Mouse (Mus musculus): ENCODE measurements around the gene Acsm2.
"Not testable (repeated sequence)": the region's sequence is repeated elsewhere in the genome, so short reads cannot be mapped to it uniquely, and the experiment has no call there.

Gene Acsm2

DNA sequence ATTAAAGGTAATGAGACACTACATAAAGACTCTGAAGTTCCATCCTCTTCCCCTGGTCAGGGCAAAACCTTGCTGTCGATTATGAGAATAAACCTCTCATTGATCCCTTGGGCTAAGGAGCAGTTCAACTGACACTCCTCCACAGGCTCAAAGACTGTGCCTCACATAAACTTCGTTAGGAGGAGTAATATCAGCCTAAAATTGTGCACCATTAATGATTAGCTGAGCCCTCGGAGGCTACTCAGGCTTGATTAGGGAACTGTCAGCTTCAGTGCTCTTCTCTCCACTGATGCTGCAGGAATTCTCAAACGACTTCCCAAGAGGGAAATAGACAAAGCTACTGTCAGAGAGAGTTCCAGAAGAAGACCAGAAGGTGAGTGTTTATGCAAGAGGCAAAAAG, 7.3 kb downstream of the Acsm2 start:
- no peak for DNase-seq (ENCODE audit: extremely low spot score, low read depth, low spot score)

DNA sequence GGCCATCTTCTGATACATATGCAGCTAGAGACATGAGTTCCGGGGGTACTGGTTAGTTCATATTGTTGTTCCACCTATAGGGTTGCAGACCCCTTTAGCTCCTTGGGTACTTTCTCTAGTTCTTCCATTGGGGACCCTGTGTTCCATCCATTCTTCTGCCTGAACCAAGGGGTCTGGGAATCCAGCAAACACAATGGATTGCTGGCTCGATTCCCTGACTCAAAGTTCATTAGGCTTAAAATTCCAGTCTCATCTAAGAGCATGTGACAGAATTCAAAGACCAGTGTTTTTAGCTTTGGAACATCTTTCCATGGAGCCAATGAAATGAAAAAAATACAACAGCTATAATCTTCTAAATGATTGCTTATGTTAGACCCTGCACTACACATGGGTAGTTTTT, 8.3 kb downstream of the Acsm2 start:
- DNase-seq (ENCODE audit: extremely low spot score, low read depth, low spot score), result not testable (repeated sequence)

DNA sequence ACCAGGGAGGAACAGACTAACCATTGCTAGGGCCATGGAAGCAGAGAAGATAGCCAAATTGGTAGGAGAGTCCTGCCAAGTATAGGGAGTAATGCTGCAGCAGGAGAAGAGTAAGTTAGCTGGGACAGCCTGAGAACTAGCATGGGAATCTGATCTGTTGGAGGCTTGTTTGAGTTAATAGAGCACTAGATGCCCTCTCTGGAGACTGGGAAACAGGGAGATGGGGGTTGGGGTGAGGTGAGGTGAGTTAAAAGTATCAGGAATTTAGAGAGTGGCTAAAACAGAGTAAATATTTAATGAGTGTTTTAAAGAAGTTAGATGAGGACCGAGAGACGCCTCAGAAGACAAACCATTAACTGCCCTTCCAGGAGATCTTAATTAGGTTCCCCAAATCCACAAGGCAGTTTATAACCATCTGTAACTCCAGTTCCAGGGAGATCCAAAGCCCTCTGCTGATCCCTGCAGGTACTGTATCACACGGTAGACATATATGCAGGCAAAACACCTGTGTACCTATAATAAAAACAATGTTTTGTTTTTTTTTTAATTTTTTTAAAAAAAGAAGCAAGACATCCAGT, 40.5 kb downstream of the Acsm2 start:
- DNase-seq (ENCODE audit: extremely low spot score, low read depth, low spot score), result no peak

DNA sequence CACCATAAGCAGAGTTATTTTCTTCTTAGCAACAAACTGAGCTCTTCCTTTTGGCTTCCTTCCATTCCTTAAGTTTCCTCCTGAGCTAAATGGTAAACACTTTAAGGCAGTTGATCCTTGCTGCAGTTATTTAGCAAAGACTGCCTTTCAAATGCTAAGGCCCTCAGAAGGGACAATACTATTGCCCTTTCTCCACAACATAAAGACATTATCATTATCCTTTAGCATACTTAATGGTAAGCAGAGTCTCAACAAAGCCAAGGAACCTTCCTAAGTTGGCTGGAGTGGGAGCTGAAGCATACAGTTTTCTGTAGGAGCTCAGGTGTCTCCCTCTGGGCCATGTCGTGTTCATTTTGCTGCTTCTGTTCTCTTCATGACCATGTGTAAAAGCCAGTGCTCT, 41.2 kb downstream of the Acsm2 start:
- DNase-seq (ENCODE audit: extremely low spot score, low read depth, low spot score), result no peak

DNA sequence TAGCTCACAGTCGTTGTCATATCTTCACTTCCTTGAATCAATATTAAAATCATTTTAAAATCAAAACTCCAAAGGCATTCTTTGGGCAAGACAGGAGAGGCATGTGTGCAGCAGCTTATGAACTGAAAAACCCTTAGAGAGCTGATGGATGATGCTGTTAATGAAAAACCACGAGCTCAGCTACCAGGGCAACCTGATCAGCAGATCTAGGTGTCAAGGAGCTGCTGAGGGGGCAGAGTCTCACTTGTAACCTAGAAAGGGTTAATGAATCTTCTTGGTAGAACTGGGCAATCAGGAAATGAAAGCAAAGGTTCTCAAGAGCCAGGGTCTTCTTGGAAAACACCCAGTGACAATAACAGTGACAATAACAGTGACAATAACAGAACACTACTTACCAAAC, 42.4 kb downstream of the Acsm2 start:
- DNase-seq (ENCODE audit: extremely low spot score, low read depth, low spot score), result no peak

DNA sequence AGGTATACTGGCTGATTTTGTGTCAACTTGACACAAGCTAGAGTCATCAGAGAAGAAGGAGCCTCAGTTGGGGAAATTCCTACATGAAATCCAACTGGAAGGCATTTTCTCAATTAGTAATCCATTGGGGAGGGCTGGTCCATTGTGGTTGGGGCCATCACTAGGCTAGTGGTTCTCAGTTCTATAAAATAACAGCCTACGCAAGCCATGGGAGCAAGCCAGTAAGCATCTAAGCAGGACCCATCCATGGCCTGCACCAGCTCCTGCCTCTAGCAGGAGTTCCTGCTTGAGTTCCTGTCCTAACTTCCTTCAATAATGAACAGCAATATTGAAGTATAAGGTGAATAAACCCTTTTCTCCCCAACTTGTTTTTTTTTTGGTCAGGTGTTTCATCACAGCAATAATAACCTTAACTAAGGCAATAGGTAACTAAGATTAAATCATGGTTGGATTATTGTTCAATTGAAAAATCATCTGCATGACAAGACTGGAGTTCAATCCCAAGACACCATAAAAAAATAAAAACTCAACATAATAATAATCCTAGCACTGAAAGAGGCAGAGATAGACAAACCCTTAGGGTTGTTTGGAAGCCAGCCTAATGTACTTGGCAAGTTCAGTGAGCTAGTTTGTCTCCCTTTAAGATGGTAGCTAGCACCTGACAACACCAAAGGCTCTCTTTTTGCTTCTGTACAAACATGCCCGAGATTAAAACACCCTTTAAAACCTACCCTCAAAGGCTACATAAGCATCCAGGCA, 47.2 kb downstream of the Acsm2 start:
- no peak for DNase-seq (ENCODE audit: extremely low spot score, low read depth, low spot score)

DNA sequence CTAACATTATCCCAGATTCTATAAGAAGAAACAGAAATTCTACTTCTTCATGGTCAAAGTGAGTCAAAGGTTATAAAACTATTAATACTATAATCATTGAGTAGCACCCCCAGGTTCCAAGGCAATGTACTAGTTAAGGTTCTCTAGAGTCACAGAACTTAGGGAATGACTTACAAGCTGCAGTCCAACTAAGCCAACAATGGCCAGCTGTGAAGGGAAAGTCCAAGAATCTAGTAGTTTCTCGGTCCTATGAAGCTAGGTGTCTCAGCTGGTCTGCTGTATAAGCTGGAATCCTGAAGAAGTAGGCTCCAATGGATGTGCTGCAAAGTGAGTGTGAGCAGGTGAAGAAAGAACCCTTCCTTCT, 47.8 kb downstream of the Acsm2 start:
- no peak for DNase-seq (ENCODE audit: extremely low spot score, low read depth, low spot score)

DNA sequence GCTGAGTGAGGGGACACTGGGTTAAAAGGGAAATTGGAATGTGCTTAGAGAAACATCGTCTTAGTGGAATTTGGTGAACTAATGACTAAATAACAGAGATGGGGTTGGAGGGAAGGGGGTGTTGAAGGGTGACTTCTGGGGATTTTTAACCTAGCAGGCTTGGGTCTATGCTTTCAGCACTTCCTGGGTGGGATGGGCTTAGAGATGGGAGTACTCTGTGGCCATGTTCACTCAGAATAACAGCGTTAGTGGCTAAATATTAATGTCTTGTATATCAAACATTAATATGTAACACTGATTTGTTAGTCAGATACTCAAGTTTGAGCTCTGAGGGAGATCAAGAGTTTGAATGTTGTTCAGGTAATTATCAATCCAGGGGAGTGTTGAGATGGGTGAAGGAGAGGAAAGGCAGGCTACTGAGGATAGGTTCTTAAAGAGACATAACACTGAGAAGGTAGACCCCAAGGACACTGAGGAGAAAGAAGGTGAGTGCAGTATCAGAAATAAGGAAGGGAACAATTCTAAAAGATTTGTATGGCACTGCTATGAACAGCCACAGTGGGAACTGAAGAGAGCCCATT, 50.9 kb downstream of the Acsm2 start:
- DNase-seq (ENCODE audit: extremely low spot score, low read depth, low spot score), result no peak

DNA sequence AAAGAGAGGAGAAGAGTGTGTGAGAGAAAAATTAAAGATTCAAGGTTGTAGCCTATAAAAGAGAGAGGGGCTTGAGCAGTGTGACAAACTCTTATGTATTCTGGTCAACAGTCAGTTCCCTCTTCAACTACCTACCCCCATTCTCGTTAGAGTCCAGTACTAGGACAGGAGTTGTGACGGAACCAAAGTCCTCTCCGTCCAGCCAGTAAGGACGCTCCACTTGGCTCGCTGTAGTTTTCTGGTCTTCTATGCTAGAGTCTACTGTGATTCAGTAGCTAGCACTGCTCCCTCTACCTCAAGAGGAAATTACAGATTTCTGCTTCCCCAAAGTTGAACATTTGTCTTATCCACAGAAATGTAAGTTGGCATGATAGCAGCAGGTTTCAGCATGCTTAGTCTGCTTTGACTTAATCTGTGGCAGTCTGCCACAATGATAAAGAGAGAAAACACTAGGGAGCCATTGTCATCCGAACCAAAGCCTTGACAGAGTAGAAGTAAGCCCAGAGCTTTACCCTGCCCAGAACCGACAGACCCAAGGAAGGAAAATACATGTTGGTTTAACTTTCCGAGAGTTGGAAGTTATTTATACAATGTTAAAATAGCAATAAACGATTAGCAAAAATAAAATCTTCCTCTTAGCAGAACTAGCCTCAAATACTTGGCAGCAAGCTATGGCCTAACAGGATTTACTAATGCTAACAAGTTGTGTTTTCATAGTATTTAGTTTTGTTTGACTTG, 52.0 kb downstream of the Acsm2 start:
- DNase-seq (ENCODE audit: extremely low spot score, low read depth, low spot score), result no peak

DNA sequence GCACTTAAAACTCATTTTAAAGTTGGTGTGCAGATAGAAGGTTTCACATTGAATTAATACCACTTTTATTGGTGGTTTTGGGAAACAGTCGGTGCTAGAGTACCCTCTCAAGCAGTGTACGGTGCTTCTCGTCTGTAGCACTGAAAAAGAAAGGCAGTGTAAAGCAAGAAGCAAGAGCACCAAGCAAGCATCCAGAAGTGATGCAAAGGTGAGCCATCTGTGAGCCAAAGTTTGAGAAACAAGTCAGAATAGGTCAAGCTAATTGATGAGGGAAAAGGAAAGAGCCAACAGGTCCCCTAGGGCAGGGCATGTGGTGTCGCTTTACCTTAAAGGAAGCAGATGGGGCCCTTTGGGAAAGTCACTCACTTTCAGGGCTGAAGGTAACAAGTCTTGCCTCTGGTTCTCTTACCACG, 52.5 kb downstream of the Acsm2 start, which contains the start of gene Acsm1:
TSS of gene Acsm1 (plus strand) at position 363 of the 413 bp plus-strand sequence.
- no peak for DNase-seq (ENCODE audit: extremely low spot score, low read depth, low spot score)

DNA sequence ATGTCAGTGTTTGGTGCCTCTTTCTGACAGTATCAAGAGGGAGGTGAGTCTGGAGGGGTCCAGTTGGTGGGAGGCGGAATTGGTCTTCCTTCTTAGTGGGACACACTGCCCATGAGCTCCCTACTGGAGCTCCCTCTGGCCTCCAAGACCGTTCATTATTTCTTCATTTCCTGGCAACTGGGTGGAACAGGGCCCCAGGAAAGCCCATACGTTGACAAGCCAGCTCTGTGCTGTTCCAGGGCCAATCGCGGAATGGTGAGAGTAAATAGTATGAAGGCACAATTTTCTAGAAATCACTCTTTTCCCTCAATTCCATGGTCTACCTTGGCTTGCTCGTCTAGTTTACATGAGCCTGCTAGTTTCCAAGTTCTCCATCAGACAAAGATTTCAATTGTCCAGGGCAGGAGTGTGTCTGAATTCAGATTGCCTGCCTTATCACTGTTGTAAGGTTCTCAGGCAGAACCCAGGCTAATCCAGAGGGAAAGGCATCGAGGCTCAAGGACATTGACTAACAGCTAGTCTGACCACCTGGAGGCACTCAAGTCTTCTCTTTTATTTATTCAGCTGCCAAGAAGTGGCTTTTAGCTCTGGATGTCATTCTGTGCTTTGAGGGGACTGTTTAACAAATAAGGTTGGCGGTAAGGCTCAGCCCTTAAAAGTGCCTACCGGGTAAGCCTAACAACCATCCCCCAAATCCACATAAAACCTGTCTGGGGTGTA, 53.8 kb downstream of the Acsm2 start:
- no peak for DNase-seq (ENCODE audit: extremely low spot score, low read depth, low spot score)

DNA sequence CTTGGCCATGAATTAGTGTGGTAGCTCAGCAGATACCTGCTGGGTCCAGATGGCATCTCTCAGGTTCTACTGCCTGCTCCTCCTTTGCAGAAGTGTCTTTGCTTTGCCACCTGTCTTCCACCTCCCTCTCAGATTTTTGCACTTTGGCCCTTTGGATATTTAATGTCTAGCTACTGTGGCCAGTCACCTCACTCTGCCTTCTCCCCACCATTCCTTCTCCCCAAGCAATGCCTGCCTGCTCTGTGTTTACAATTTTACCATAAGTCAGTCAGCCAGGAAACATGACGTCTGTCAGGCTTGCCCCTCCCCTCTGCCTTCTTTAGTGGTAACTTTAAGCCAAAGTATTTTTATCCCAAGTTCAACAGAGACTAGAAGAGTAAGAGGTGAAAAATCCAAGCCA, 62.4 kb downstream of the Acsm2 start:
- no peak for DNase-seq (ENCODE audit: extremely low spot score, low read depth, low spot score)

DNA sequence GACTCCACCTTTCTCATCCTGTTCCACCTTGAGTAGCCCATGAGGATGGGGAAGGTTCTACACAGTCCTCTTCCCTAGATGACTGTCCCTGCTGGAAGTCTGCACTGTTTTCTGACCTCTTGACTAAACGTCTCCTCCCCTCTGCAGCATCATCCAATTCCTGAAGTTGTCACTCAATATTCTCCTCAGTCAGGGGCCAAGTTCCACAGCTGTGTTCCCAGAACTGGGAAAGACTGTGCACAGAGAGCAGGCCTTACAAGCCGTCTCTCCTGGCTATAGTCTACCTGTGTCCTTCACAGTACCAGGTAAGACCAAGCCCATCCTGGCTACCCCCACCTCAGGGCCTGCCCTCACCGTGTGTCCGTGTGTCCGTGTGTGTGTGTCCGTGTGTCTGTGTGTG, 63.5 kb downstream of the Acsm2 start:
- no peak for DNase-seq (ENCODE audit: extremely low spot score, low read depth, low spot score)

DNA sequence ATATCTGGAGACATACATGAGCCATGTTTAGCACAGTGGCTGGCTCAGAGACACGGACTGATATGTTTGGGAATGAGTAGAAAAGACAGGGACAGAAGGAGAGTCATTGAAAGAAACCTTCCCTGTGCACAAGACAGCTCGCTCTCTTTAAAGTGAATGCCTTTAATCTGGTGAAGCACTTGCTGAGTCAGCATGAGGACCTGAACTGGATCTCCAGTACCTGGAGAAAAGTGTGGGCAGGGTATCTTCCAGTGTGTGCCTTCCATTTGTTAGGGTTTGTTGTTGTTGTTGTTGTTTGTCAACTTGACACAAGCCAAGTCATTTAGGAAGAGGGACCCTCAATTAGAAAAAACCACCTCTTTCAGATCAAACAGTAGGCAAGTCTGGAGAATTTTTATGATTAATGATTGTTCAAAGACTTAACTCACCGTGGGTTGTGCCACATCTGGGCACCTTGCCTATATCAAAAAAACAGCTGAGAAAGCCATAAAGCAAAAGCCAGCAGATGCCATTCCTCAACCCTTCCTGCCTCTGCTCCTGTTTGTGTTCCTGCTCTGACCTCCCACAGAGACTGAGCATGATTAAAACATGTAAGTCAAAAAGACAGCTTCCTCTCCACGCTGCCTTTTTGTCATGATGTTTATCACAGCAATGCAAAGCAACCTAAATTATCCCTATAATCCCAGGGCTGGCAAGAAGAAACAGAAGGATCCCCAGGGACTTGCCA, 64.2 kb downstream of the Acsm2 start:
- DNase-seq (ENCODE audit: extremely low spot score, low read depth, low spot score), result no peak

DNA sequence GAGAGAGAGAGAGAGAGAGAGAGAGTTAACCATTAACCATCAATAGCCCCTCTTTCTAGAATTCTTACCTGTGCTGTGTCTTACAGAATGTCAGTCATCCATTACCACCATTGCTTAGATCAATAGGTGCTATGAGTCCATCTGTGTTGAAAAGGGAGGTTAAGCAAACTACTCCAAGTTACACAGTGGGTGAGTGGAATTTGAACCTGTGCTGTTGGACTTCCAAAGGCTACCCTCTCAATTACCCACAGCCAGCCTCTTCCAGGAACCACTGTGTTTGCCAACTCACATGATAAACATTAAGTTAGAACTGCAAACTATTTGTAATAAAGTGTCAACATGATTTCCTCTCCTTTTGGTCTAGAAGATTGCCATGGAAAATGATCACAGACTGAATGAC, 66.0 kb downstream of the Acsm2 start:
- no peak for DNase-seq (ENCODE audit: extremely low spot score, low read depth, low spot score)

DNA sequence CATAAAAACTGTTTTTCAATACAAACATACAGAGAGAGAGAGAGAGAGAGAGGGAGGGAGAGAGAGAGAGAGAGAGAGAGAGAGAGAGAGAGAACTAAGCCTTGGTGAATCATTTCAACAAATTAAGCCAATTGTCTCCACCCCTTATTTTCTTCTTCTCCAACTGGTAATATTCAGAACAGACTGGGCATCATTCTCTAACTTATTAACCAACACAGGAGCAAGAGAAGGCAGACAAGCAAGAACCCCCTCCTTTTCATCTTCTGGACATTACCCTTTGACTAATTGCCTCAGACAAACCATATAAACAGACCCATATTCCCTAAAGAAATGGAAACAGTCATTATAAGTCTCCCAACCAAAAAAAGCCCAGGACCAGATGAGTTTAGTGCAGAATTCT, 84.6 kb downstream of the Acsm2 start:
- no peak for DNase-seq (ENCODE audit: extremely low spot score, low read depth, low spot score)

DNA sequence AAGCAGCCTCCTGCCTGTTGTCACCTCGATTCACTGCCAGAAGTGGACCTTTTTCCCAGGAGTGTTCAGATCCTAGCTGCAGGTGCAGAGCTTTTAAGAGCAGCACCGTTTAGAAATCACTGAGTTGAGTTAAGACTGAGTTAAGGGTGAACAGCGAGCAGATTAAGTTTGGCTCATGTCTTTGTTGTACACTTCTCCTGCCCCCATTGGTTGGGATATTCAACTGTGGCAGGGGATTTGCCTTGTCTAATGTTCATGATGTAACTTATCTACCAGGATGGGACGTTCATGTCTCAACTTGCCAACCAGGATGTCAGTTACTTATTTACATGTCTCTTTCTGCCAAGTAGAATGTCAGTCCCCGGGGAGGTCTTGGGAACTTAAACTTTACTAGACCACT, 88.2 kb downstream of the Acsm2 start:
- no peak for DNase-seq (ENCODE audit: extremely low spot score, low read depth, low spot score)

Data from hindlimb bud, embryonic 11.5 days (tissue).